Mouse (Mus musculus): ENCODE results near the gene Gjc2.

- no peak for TF ChIP-seq GATA1 (IDR thresholded peaks at IDR 0.05; ENCODE audit: borderline replicate concordance, low read length)
- TF ChIP-seq FLI1 (IDR thresholded peaks at IDR 0.05; ENCODE audit: low read length), result no peak
Measured at GRCm38 (mm10) chr11:59159558-59159957, 23.5 kb downstream of the Gjc2 start.

All from megakaryocyte, embryonic 14.5 days (primary cell).